Mouse (Mus musculus): ENCODE measurements at regions not wholly inside any gene's neighbourhood (a gene's known extent, or its start where the extent isn't known, plus 50 kb on each side); places are given as distances from the start of the nearest gene placed in this dataset.

DNA sequence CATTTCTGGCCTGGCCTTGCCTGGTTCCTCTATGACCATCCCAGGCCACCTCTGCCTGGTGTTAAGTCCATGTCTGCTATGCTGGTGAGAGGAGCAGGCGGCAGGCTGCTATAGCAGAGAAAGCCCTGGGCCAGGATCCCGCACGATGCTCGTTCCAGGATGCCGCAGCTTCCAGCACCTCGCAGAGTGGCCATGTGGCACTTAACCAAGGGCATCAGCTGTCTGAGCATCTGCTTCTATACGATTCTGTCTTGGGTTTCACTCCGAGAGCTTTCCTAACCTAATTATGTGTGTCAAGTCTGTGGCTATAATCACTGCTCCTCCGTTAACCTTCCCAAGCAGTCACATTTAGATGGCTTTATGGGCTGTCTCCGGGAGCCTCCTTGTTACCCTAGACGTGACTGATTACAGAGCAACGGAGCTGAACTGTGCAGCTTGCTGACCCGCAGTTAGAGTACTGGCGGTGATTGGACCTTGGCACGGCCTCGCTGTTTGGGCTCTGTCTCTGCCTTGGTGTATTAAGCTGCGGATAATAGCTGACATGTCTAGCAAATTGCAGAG lies 64.4 kb downstream of the Ackr3 start:
- Histone ChIP-seq H3K36me3 (no peaks in the 10 kb centered on the region), H3K27me3 (ENCODE audit: insufficient read depth, poor library complexity, severe bottlenecking) (peaks cover 15% of the 10 kb centered on the region; the same call in 1 of the 2 replicates), H3K4me3 (no peak overlapping the region), H3K27ac (peak overlapping the region; percentile 40), H3K9me3 (no peaks in the 10 kb centered on the region), H3K4me1 (replicated peaks) (peaks cover 16% of the 10 kb centered on the region)
- no peak for DNase-seq (ENCODE audit: low spot score)
- WGBS, result 77% methylated on average over 17 of the region's 17 CpGs

DNA sequence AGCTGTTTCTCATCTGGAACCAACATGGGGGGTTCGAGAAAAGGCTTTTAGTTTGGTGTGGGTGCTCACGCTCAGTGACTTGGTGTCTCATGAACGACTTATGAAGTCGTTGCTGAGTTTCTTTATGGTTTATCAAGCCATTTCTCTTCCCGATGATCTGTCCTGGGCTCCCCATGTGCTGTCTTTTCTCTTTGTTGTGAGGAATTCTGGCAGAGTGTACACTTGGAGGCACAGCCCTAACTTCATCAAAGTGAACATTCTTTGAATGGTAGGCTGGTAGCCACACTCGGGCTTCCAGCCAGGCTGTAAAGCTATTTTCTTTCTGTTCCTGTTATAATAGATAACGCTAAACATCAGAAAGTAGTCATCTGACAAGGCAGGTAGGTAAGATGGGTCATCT lies 65.2 kb downstream of the Ackr3 start:
- no peak overlapping the region for H3K4me3 ChIP-seq
- H3K27me3 ChIP-seq (ENCODE audit: insufficient read depth, poor library complexity, severe bottlenecking), result peaks cover 15% of the 10 kb centered on the region; the same call in 1 of the 2 replicates
- no peaks in the 10 kb centered on the region for H3K9me3 ChIP-seq
- 85% methylated on average over 7 of the region's 7 CpGs for WGBS
- DNase-seq (ENCODE audit: low spot score), result no peak
- no peaks in the 10 kb centered on the region for H3K36me3 ChIP-seq
- H3K4me1 ChIP-seq (replicated peaks), result peaks cover 16% of the 10 kb centered on the region
- H3K27ac ChIP-seq, result no peak overlapping the region

DNA sequence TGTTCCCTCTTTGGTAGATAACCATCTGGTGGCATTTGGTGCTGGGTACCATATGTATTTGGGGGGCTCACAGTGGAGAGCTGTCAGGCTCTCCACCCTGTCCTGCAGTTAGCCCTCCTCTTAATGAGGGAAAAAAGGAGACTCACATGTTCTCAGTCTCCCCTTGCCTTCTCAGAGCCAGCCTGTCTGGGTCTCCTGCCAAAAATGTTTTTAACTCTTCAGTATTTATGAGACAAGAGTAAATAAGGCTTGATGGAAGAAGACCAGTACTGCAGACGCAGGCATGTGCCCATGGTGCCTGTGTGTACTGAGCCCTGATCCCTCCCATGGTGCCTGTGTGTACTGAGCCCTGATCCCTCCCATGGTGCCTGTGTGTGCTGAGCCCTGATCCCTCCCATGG lies 66.1 kb downstream of the Ackr3 start:
- H3K27me3 ChIP-seq (ENCODE audit: insufficient read depth, poor library complexity, severe bottlenecking), result peaks cover 15% of the 10 kb centered on the region; the same call in 1 of the 2 replicates
- peaks cover 16% of the 10 kb centered on the region for H3K4me1 ChIP-seq (replicated peaks)
- no peak overlapping the region for H3K27ac ChIP-seq
- H3K4me3 ChIP-seq, result no peak overlapping the region
- 83% methylated on average over 1 of the region's 1 CpGs for WGBS
- no peak for DNase-seq (ENCODE audit: low spot score)
- H3K36me3 ChIP-seq, result no peaks in the 10 kb centered on the region
- H3K9me3 ChIP-seq, result no peaks in the 10 kb centered on the region

DNA sequence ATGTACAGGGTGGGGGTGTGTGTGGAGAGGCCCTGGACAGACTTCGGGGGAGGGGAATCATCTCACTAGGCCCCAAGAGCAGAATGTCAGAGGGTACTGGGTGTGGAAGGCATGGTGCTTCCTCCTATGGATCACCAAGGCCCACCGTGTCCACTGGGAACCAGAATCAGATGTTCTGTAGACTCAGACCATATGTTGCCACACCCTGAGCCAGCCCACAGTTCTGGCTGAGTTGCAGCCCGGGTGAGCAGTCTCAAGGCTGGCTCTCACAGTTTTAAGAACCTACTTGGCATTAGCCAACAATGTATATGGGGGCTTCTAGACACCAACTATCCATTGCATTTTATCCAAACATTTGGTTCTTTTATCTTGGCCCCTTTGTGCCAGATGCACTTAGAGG lies 67.5 kb downstream of the Ackr3 start:
- no peak for DNase-seq (ENCODE audit: low spot score)
- no peak overlapping the region for H3K27ac ChIP-seq
- peaks cover 15% of the 10 kb centered on the region; the same call in 1 of the 2 replicates for H3K27me3 ChIP-seq (ENCODE audit: insufficient read depth, poor library complexity, severe bottlenecking)
- WGBS, result 88% methylated on average over 3 of the region's 3 CpGs
- H3K9me3 ChIP-seq, result no peaks in the 10 kb centered on the region
- H3K36me3 ChIP-seq, result no peaks in the 10 kb centered on the region
- H3K4me1 ChIP-seq (replicated peaks), result peaks cover 23% of the 10 kb centered on the region
- no peak overlapping the region for H3K4me3 ChIP-seq

GRCm38 (mm10) chr1:90272411-90272810 lies 68.6 kb downstream of the Ackr3 start:
- DNase-seq (ENCODE audit: low spot score), result no peak
- Histone ChIP-seq H3K4me1 (replicated peaks) (peaks cover 23% of the 10 kb centered on the region), H3K36me3 (no peaks in the 10 kb centered on the region), H3K27me3 (ENCODE audit: insufficient read depth, poor library complexity, severe bottlenecking) (peaks cover 8% of the 10 kb centered on the region; the same call in 1 of the 2 replicates), H3K27ac (no peak overlapping the region), H3K4me3 (no peak overlapping the region), H3K9me3 (no peaks in the 10 kb centered on the region)
- 96% methylated on average over 5 of the region's 5 CpGs for WGBS

- DNase-seq (ENCODE audit: low spot score), result no peak
- Histone ChIP-seq H3K4me1 (replicated peaks) (peaks cover 20% of the 10 kb centered on the region), H3K27ac (peak overlapping the region; percentile 2; the same call in 1 of the 2 replicates), H3K36me3 (no peaks in the 10 kb centered on the region), H3K4me3 (no peak overlapping the region), H3K9me3 (no peaks in the 10 kb centered on the region), H3K27me3 (ENCODE audit: insufficient read depth, poor library complexity, severe bottlenecking) (0 out of 2 replicates have a peak, but pooled peaks cover 2% of the 10 kb centered on the region)
- 88% methylated on average over 19 of the region's 19 CpGs for WGBS
Observed at GRCm38 (mm10) chr1:90272830-90273628, 69.2 kb downstream of the Ackr3 start.

DNA sequence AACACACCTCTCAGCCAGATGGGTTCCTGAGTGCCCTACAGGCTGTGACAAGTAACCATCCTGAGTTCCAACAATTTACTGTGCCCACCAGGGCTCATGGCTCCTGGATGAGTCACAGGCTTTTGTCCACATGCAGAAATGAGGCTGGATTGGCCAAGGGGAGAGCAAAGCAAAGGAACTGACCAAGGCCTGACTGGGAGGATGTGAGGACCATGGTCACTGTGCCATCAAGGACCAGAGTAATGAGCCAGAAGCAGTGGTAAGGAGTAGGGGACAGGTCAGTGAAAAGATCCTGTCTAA lies 69.8 kb downstream of the Ackr3 start:
- DNase-seq (ENCODE audit: low spot score), result no peak
- H3K27me3 ChIP-seq (ENCODE audit: insufficient read depth, poor library complexity, severe bottlenecking), result no peaks in the 10 kb centered on the region
- no peaks in the 10 kb centered on the region for H3K36me3 ChIP-seq
- peak overlapping the region; percentile 2; the same call in 1 of the 2 replicates for H3K27ac ChIP-seq
- no peaks in the 10 kb centered on the region for H3K9me3 ChIP-seq
- peaks cover 15% of the 10 kb centered on the region for H3K4me1 ChIP-seq (replicated peaks)
- no peak overlapping the region for H3K4me3 ChIP-seq

DNA sequence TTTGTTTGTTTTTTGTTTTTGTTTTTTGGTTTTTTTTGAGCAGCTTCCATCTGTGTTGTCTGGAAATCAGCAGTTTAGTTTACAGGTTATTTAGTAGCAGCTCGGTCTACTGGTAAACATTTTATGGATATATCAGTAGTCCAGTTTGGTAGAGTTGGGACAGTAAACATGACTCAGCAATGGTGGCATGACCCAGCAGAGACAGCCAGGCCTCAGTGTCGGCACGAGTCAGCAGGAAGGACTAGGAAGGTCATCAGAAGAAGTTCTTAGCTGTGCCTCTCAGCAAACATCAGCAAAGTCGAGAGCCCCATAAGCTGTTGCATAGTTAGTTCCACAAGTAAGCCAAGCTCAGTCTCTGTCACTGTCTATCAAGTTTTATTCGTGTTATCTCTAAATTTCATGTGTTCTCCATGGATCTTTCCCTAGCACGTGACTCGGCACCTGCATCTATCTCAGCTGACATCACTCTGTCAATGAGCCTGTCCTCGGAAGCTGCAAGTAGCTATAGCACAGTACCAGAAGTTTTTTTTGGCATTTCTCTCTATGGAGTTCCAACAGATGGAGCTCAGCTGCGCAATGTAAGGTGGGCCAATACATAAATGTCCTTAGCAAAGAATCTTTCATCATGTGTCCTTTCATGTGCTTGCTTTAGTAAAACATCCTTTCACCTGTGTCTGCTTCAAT lies 71.3 kb downstream of the Ackr3 start:
- Histone ChIP-seq H3K4me3 (no peak overlapping the region), H3K9me3 (no peaks in the 10 kb centered on the region)
- WGBS, result 92% methylated on average over 9 of the region's 9 CpGs

DNA sequence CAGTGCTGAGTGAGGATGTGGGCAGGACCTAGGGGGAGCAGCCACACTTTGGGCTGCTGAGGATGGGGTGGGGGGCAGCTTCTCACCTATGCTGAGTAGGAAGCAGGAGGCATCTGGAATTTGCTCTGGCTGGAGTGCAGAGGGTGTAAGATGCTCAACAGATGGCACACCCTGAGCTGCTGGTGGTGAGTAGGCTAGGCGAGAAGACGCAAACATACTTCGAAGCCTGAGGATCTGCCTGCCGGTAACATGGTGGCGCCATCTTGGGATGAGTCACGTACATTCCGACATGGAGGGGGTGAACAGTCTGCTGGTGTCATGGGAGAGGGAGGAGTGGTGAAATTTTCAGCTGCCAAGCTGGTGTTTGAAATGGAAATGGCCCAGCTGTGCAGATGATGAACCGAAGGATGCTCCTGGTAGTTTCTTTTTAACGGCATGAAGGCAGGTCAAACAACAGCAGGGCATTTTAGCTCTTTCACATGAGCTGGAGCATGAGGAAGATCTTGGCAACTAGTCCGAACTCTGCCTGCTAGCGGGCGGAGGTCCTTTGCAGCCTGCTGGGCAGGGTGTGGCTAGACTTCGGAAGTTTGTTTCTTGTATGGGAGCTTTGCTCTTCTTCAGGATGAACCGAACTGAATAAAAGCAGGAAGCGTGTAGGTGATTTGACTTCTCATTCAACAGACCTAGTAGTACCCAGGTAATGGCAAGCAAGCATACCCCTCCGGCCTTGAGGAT lies 72.2 kb downstream of the Ackr3 start:
- Histone ChIP-seq H3K4me1 (replicated peaks) (peaks cover 25% of the 10 kb centered on the region; the same call in 1 of the 2 replicates), H3K4me3 (no peak overlapping the region), H3K27me3 (ENCODE audit: insufficient read depth, poor library complexity, severe bottlenecking) (no peaks in the 10 kb centered on the region), H3K36me3 (no peaks in the 10 kb centered on the region), H3K27ac (no peak overlapping the region), H3K9me3 (no peaks in the 10 kb centered on the region)
- WGBS, result 88% methylated on average over 16 of the region's 16 CpGs
- no peak for DNase-seq (ENCODE audit: low spot score)

More for the DNA sequence above, 71.3 kb downstream of the Ackr3 start:
- Histone ChIP-seq H3K27me3 (ENCODE audit: insufficient read depth, poor library complexity, severe bottlenecking) (no peaks in the 10 kb centered on the region), H3K36me3 (no peaks in the 10 kb centered on the region), H3K27ac (no peak overlapping the region), H3K4me1 (replicated peaks) (peaks cover 21% of the 10 kb centered on the region; the same call in 1 of the 2 replicates)
- DNase-seq (ENCODE audit: low spot score), result no peak

DNA sequence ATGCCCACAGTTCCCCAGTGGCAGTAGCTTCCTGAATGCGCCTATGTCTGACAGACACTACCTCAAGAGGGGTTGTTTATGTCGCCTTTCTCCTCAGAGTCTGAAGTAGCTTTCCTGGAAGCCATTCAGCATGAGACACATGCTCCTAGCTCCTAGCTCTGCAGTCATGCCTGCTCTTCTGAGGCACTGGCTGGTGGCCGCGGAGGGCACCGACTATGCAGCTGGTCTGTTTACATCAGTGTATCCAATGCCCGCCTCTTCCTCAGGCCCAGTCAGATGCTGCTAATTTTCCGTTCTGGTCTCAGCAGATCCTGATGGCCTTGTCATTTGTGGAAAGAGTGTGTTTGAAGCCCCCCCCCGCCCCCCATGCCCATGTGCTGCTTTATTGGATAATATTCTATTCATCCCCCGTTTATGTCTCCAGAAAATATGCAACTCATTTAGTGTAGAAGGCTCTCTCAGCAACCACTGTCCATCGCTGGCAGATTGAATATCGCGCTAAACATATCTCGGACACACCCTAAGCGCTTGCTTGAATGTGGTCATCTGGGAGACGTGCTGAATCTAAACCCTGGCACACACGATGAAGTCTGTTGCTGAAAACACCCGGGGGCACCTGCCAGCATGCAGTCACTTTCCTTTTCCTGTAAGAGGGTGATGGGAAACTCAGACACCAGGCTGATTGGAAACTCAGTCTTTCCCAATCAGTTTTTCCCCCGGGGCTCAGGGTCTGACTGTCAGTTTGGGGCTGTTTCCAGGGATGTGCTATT lies 73.9 kb downstream of the Ackr3 start:
- DNase-seq (ENCODE audit: low spot score), result no peak
- Histone ChIP-seq H3K4me3 (no peak overlapping the region), H3K9me3 (no peaks in the 10 kb centered on the region), H3K27me3 (ENCODE audit: insufficient read depth, poor library complexity, severe bottlenecking) (no peaks in the 10 kb centered on the region), H3K27ac (no peak overlapping the region), H3K36me3 (no peaks in the 10 kb centered on the region), H3K4me1 (replicated peaks) (peaks cover 28% of the 10 kb centered on the region)
- 90% methylated on average over 18 of the region's 18 CpGs for WGBS

DNA sequence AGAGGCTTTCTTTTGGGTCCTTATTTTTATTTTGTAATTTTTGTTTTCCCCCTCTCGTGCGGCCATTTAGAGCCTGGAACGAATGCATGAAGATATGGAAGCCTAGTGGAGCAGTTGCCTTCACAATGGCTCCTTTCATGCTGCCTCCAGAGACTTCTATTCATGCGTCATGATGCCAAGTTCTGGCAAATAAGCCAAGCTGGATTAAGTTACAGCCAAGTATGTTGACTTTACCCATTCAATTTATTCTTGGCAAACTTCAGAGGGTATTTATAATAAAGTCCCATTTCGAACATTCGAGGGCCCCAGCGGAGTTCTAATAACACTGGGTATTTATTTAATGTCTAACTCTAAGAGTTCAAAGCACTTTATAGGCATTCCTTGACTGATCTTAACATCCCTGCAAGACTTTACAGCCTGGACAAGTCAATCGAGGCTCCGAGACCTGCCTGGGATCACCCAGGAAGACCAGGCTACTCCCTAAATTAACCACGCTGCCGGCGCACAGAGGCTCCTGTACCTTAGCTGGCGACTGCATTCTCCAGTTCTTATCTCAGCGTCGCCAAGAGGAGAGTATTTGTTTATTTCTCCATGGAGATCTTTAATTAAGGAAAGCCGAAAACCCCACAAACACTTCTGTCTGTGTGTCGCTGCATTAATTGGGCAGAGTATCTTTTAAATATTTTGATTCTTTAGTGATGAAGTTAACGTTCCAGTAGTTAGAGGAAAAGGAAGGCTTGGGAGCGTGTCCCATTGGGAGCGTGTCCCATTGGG lies 75.5 kb downstream of the Ackr3 start:
- Histone ChIP-seq H3K36me3 (no peaks in the 10 kb centered on the region), H3K9me3 (no peaks in the 10 kb centered on the region), H3K27me3 (ENCODE audit: insufficient read depth, poor library complexity, severe bottlenecking) (no peaks in the 10 kb centered on the region), H3K27ac (no peak overlapping the region), H3K4me1 (replicated peaks) (peaks cover 43% of the 10 kb centered on the region), H3K4me3 (no peak overlapping the region)
- no peak for DNase-seq (ENCODE audit: low spot score)
- WGBS, result 83% methylated on average over 20 of the region's 20 CpGs
